Mouse (Mus musculus) right cerebral cortex, adult 18-20 months (tissue): ENCODE measurements at regions not wholly inside any gene's neighbourhood (a gene's known extent, or its start where the extent isn't known, plus 50 kb on each side); places are given as distances from the start of the nearest gene placed in this dataset.
A peak's percentile ranks its signal among the peaks of the same experiment; 100 is the strongest.

Source experiments
- DNase-seq: peaks from one replicate; pipeline ENCODE4 v3.0.0; 2022; ENCODE audit warnings: mixed read lengths

DNA sequence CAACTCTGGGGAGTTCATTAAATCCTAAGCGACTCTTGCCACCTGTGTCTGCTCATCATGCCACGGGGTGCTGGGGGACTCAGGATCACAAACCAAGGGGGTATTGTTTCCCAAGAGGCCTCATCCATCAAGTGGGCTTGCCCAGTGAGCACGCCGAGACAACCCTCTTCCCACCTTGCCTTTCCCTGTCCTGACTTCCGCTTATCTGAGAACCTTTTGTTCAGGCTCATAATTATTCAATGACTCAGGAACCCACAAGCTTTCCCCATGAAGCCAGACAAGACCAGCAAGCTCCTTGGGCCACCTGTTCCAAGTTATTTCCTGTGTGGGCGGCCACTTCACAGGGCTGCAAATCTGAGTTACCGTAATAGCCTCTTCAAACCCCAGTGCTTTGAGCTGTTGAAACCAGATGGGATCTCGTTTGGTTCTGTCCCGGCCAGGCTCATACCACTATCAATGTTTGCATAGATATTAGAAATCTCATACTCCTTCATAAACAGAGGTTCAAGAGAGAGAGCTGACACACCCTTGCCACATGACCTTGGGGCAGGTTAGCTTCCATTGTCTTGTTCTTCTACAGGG is 78.0 kb upstream of the Runx1 start:
- peak; percentile 7 for DNase-seq

DNA sequence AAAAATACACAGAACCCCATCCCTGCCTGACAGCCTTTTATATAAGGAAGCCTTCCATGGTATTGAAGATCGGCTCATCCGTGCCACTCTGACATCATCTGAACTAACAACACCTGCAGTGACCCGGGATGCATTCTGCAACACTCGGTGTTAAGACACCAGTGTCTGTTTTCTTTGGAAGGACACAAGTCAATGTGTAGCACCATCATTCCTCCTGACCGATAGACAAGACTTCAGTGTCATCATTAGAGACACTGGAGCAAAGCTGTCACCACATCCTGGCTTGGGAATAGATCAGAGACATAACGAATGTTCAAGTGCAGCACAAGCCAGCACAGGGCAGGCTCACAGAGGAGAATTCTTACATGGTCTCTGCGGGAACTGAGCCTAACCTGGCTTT is 77.5 kb upstream of the Runx1 start:
- no peak for DNase-seq

DNA sequence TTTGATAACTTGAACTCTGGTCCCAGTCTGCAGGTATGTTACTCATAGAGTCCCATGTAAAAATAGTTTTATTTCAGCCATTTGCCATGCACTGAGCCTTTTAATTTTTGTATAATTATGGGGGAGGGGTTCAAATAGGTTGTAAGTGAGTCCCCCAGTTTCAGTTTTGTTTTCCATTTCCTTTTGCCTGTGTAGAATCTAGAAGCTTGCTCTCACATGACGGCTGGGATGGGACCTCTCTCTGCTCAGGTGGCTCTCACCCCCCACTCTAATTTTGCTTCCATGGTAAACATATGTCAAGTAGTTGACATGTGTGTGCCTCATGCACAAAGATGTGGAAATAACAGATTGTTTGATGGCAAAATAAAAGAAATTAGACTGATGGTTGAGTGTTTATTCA is 73.8 kb upstream of the Runx1 start:
- DNase-seq, result no peak

DNA sequence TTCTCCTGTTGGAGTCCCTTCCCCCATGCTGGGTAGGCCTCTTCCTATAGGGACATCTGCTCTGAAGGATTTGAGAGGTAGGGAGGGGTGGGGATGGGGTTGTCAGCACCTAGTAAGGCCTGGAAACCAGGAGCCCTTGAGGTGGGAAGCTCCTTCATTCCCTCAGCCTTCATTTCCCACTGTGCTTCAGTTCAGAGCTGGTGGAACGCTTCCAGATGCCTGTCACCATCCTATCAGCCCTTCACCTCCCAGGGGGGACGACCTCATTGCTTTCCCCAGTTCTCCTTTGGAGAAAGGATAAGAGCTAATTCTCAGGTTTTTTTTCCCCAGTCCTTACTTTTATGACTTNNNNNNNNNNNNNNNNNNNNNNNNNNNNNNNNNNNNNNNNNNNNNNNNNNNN is 65.8 kb upstream of the Runx1 start:
- no peak for DNase-seq

DNA sequence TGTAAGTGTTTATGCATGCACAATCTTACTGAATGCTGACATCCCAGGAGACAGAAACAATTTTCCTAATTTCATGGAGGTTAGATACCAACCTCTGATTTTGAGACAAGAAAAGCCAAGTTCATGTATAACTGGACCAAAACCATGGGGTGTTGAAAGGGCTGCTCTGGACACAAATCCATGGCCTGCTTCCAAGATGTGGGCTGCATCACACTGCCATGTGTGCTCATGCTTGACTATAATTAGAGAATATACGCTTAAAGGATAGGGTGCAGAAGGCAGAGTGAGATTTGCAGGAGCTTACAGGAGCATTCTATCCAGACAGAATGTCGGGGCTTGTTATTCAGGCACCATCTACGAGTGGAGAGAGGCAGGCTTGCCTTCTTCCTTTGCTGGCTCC is 64.8 kb upstream of the Runx1 start:
- DNase-seq, result no peak

DNA sequence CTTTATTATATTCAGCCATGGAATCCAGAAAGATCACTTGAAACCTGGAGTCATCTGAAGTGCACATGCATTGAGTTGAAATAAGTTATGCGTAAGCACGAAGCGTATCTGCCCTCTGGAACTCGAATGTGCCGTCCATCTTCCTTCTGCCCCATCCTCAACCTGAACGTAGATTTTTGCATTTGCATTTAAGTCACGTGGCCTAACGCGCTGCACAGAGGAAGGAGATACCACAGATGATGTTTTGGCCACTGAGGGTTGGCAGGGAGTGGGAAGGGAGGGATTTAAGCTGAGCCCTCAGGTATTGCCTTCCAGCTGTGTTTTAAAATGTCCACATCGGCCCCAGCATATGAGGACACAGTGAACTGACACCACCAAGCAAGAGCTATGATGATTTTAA is 63.6 kb upstream of the Runx1 start:
- no peak for DNase-seq

DNA sequence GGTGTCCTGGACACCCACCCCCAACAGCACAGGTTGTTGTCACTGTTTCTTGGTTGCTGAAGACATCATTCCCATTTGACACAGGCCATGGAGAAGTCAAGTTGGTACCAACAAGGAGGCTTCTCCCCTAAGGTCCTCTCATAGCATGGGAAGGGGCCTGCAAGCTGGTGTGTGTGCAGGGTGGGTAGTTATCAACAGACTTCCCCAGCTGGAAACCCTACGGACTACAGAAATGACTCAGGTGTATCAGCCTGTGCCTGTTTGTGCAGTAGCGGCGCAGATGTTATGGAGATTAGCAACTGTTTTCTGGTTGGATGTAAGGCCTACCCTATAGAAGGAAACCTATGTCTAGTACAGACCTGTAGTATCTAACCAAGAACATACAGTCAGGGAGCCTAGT is 60.3 kb upstream of the Runx1 start:
- no peak for DNase-seq

DNA sequence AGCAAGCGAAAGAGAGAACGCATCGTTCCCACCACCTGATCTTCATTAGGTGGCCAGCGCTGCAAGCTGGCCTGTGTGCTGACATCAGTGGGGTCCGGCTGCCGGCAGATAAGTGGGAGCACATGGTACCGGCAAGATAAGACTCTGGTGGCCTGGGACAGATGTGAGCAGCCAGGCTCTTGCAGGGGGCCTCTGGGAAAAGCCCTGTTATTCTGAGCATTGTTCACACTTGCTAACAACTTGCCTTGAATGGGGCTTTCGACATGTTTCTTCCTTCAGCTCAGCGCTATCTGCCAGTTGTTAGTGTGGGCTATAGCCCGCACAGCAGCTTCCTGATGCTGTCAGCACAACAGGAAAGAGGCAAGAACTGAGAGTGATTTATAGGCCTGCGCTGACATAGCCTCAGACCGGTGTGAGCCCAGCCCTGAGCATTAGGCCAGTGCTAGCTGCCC is 57.9 kb upstream of the Runx1 start:
- DNase-seq, result no peak

DNA sequence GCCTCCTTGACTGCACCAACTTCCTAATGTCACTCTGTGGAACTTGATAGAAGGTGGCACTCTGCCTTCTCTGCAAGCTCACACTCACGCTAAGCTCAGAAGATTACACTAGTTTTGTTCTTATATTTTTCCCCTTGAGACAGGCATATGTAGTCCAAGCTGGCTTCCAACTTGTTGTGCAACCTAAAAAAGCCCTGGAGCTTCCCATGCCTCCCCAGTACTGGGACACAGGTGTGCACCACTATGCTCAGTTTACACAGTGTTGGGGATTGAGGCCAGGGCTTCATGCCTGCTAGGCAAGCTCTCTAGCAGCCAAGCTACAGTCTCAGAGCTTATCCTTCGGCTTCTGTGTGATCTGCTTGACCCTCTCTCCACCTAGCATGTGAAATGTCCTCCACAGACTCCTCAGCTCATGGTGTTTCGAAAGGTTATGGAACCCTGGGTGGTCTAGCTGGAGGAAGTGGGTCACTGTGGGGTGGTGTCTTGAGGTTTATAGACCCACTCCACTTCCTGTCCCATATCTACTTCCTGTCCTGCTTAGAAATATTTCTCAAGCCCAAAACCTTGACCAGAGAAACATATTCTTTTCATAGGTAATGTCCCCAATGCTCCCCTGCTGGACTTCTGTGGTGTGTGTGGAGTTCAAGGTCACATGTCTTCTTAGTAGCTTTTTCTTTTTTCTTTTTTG is 54.6 kb upstream of the Runx1 start:
- no peak for DNase-seq

DNA sequence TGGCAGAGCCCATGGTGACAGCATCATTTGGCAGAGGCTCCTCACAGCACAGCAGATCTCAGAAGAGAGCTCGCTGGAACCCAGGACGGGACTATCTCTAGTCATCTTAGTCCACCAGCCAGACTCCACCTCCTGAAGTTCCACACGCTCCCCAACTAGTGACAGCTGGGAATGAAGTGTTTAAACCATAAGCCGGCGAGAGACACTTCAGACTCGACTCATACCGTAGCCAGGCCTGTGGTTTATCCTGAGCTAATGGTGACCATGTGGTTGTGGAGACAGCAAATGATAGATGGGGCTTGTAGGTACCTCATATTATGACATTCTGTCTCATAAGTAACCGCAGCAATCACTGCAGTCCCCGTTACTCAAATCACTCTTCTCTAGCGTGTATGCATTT is 52.1 kb upstream of the Runx1 start:
- no peak for DNase-seq
